Mouse (Mus musculus) megakaryocyte, adult 5-6 weeks (primary cell): Measurements from ENCODE around the gene Pim2. TPM values are rescaled to one million over a fixed set of nuclear protein-coding genes. Genes with fewer than 3 reads are reported as not detected.
A peak's percentile ranks its signal among the peaks of the same experiment; 100 is the strongest.
"Not testable (repeated sequence)": the region's sequence is repeated elsewhere in the genome, so short reads cannot be mapped to it uniquely, and the experiment has no call there.

Source experiments
- ATAC-seq: 2 replicates; pipeline ENCODE4 v1.8.0; 2016; ENCODE audit warnings: mild to moderate bottlenecking, inconsistent platforms; ENCODE audit not compliant: poor library complexity, severe bottlenecking
- total RNA-seq, 2 experiments: library from RNA; stranded (forward) in 1 of 2; stranded (reverse) in 1 of 2; fragments of 153-499, 151-499 nt in 1 of 2; fragments of 221-1000, 200-1000 nt in 1 of 2; gene quantifications; 2 replicates each; pipeline versions ENCODE4 v1.2.3 to v1.2.4; 2015 to 2017

The Pim2 gene
- total RNA-seq, 2 experiments from 2014 or later: 1.4 to 8.6 TPM

DNA sequence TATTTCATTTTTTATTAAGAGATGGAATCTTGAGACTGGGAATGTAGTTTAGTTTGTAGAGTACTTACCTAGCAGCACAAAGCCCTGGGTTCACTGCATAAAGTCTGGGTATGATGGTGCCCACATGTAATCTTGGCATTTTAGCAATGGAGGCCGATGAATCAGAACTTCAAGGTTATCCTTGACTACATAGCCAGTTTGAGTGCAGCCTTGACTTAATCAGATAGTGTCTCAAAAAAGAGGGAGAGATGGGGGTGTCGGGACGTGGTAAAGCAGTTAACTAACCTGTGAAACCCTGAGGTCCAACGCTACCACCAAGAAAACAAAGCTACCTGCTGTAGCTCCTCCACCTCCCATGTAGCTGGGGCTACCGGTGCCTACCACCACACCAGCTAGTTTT is 26.4 kb downstream of the Pim2 start:
- ATAC-seq: no peak

DNA sequence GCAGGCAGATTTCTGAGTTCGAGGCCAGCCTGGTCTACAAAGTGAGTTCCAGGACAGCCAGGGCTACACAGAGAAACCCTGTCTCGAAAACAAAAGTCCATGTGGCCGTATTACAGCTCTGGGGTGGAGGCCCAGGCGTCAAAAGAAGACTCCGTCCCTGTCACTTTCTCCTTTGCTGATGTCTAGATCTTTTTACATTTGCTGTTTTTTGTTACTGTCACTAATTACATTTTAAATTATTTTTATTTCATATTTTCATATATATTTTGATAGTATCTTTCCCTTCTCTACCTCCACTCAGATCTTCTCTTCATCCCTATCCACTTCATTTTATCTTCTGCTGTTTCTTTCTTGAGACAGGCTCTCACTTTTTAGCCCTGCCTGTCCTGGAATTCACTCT is 29.7 kb downstream of the Pim2 start, which contains the start of gene Gm10491:
Gene Gm10491, minus strand, starts transcription at position 101 of the 400 bp plus-strand sequence.
- ATAC-seq: no peak

DNA sequence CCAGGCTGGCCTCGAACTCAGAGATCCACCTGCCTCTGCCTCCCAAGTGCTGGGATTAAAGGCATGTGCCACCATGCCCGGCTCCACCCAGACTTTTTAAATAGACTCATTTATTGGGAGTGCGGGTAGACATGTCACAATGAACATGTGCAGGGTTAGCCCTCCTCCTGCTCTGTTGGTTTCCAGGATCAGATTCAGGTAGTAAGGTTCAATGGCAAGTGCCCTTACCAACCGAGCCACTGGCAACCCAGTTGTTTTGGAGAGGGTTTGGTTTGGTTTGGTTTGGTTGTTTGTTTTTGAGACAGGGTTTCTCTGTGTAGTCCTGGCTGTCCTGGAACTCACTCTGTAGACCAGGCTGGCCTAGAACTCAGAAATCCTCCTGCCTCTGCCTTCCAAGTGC is 31.2 kb downstream of the Pim2 start, which contains the start of gene Gm10490:
Gene Gm10490, plus strand, starts transcription at position 301 of the 400 bp plus-strand sequence.
- not testable (repeated sequence) for ATAC-seq

DNA sequence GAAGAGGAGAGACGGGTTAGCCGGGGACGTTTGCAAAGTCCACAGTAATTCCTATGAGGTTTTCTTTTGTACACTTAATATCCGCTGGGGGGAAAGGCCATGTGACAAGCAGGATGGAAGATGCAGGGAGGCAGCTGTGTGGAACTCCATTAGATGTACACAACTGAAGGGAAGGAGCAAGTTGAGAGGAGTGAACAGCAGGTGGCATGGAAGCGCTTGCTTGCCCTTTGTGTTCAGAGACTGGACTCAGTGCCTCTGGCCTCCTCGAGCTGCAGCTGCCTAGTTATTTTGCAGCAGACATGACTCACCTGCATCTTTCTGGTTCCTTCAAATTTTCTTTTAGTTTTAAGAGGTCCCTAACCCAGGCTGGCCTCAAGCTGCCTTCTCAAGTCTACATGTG is 32.4 kb downstream of the Pim2 start:
- ATAC-seq: no peak

DNA sequence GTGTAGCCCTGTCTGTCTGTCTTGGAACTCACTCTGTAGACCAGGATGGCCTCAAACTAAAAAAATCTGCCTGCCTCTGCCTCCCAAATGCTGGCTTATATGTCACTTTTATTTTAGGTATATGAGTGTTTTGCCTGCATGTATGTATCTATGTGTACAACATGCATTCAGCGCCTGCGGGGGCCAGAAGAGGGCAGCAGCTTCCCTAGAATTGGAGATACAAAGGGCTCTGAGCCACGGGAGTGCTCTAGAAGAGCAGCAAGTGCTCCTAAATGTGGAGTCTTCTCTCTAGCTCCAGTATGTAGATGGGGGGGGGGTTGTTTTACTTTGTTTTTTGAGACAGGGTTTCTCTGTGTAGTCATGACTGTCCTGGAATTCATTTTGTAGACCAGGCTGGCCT is 37.6 kb downstream of the Pim2 start:
- peak; percentile 66 for ATAC-seq

DNA sequence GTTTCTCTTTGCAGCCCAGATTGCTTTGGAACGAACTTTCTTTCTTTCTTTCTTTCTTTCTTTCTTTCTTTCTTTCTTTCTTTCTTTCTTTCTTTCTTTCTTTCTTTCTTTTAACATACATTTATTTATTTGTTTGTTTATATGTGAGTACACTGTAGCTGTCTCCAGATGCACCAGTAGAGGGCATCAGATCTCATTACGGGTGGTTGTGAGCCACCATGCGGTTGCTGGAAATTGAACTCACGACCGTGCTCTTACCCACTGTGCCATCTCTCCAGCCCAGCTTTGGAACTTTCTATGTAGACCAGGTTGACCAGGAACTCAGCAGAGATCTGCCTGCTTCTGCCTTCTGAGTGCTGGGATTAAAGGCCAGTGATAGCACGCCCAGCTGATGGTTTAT is 39.9 kb downstream of the Pim2 start:
- not testable (repeated sequence) for ATAC-seq

DNA sequence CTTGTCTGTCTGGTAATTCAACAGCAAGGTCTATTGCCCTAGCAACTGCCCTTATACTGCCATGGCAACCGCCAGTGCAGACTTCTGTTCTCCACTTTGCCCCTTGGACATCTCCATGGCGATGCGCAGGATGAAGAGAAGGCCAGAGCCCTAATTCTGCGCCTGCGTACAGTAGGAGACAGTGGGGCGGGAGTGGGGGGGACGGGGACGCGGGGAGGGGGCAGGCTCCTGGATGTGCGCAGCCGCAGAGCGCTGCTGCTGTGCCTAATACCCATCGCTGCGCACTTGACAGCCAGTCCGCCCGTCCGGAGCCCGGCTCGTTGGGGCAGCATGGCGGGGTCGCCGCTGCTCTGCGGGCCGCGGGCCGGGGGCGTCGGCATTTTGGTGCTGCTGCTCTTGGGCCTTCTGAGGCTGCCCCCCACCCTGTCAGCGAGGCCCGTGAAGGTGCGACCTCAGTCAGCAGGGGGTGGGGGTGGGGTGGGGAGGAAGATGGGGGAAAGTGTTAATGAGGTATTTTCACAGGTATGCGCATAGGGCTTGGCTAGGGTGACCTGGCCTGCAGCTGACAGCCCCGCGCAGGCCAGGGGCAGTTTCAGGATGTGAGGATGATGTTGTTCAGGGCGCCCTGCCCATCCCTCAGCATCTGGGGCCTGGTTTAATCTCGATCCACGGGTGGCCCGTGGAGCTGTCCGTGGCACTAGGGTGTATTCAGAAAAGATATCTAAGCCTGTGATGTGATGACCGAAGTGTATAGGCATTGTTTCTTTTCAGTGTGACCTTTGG is 41.7 kb downstream of the Pim2 start, which contains the start of gene Pcsk1n:
Gene Pcsk1n, plus strand, starts transcription at position 222 of the 783 bp plus-strand sequence.
- ATAC-seq: no peak

DNA sequence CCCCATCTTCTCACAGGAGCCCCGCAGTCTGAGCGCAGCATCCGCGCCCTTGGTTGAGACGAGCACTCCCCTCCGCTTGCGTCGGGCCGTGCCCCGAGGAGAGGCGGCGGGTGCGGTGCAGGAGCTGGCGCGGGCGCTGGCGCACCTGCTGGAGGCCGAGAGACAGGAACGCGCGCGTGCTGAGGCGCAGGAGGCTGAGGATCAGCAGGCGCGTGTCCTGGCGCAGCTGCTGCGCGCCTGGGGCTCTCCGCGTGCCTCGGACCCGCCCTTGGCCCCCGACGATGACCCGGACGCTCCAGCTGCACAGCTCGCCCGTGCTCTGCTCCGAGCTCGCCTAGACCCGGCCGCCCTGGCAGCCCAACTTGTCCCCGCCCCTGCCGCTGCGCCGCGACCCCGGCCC is 44.0 kb downstream of the Pim2 start:
- no peak for ATAC-seq

DNA sequence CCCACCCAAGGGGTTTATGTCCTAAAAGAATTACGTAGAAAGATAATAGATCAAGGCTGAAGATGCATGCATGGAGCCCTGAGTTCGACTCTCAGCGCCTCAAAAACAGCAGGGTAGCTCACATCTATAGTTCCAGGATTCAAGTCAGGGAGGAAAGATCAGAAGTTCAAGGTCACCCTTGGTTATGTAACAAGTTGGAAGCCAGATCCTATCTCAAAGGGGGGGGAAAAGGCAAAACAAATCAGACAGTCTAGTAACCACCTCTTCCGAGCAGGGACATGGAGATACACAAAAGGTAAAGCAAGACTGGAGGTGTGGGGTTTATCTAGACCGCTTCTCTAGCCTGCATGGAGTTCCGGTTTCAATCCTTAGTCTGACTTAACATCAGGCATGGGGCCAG is 48.2 kb downstream of the Pim2 start:
- no peak for ATAC-seq

DNA sequence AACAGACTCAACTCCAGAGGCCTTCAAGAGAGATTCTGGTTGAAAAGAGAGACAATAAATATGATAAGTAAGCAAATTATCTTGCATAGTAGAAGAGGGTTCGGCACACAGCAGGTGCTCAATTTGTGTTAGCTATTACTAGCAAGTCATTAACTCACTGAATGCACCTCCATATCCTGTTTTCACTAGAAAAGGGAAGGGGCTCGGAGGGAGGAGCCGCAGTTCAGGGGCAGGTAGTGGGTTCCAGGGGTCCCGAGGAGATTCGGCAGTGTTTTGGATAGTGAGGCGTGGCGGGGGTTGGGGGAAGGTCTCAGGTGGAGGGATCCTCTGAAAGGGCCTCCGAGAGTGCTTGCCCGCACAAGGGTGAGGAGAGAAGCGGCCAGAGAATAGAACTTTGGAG is 49.1 kb downstream of the Pim2 start:
- ATAC-seq: no peak

DNA sequence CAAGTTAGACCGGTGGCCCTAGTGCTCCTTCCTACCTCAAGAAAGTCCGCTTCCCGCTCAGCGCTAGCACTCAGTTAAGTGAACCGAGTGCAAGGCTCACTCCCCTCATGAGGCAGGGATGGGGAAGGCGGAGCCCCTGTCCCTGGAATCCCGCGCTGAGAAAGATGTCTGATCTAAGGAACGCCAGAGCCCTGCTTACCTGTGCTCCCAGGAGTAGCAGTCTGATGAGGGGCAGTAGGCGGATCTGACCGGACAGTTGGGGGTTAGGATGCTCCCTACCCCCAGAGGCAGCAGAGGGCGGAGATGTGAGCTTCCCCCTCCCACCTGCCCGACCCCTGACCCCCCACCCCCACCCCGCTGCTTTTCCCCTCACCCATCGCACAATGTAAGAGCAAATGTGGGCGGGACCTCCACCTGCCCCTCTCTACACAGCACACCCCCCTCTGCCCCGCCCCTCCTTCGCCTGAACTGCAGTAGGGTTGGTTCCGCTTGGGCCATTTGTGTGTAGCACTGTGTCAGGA is 50.3 kb downstream of the Pim2 start, which contains the start of gene Eras:
Gene Eras, minus strand, starts transcription at position 338 of the 521 bp plus-strand sequence.
- ATAC-seq: no peak

Other genes with a start within 250 kb of the Pim2 start
- gene Syp, start 239.8 kb upstream of the Pim2 start, total RNA-seq (2015): 0.50 and 1.5 TPM in 2 replicates
- 1.2 and 3.7 TPM in 2 replicates for gene Syp, start 239.8 kb upstream of the Pim2 start, total RNA-seq (2017)
- 7.0 and 8.7 TPM in 2 replicates for gene Prickle3, start 221.0 kb upstream of the Pim2 start, total RNA-seq (2015)
- 7.9 and 9.3 TPM in 2 replicates for gene Prickle3, start 221.0 kb upstream of the Pim2 start, total RNA-seq (2017)
- gene Plp2, start 206.9 kb upstream of the Pim2 start, total RNA-seq (2015): 987 and 1,037 TPM in 2 replicates
- gene Plp2, start 206.9 kb upstream of the Pim2 start, total RNA-seq (2017): 267 and 300 TPM in 2 replicates
- not detected in 2 replicates for gene Magix, start 197.0 kb upstream of the Pim2 start, total RNA-seq (2015)
- gene Magix, start 197.0 kb upstream of the Pim2 start, total RNA-seq (2017): 0.18 TPM in 1 of 2 replicates, not detected in the other
- gene Gpkow, start 181.1 kb upstream of the Pim2 start, total RNA-seq (2015): 24.8 and 25.7 TPM in 2 replicates
- 24.2 and 25.7 TPM in 2 replicates for gene Gpkow, start 181.1 kb upstream of the Pim2 start, total RNA-seq (2017)
- 25.6 and 38.7 TPM in 2 replicates for gene Wdr45, start 163.9 kb upstream of the Pim2 start, total RNA-seq (2015)
- 13.4 and 18.9 TPM in 2 replicates for gene Wdr45, start 163.9 kb upstream of the Pim2 start, total RNA-seq (2017)
- not detected in 2 replicates for gene Gm45208, start 156.0 kb upstream of the Pim2 start, total RNA-seq (2015)
- gene Gm45208, start 156.0 kb upstream of the Pim2 start, total RNA-seq (2017): not detected in 2 replicates
- 7.8 and 20.6 TPM in 2 replicates for gene Praf2, start 149.8 kb upstream of the Pim2 start, total RNA-seq (2015)
- gene Praf2, start 149.8 kb upstream of the Pim2 start, total RNA-seq (2017): 5.4 and 5.8 TPM in 2 replicates
- not detected in 2 replicates for gene Ccdc120, start 127.4 kb upstream of the Pim2 start, total RNA-seq (2015)
- not detected in 2 replicates for gene Ccdc120, start 127.4 kb upstream of the Pim2 start, total RNA-seq (2017)
- 45.9 and 54.6 TPM in 2 replicates for gene Tfe3, start 115.7 kb upstream of the Pim2 start, total RNA-seq (2015)
- 22.3 and 39.4 TPM in 2 replicates for gene Tfe3, start 115.7 kb upstream of the Pim2 start, total RNA-seq (2017)
- gene Gripap1, start 88.5 kb upstream of the Pim2 start, total RNA-seq (2015): 39.5 and 55.4 TPM in 2 replicates
- gene Gripap1, start 88.5 kb upstream of the Pim2 start, total RNA-seq (2017): 70.5 and 81.9 TPM in 2 replicates
- gene Kcnd1, start 56.0 kb upstream of the Pim2 start, total RNA-seq (2015): 0.39 and 0.49 TPM in 2 replicates
- gene Kcnd1, start 56.0 kb upstream of the Pim2 start, total RNA-seq (2017): 0.20 and 0.29 TPM in 2 replicates
- 43.2 and 50.6 TPM in 2 replicates for gene Otud5, start 36.9 kb upstream of the Pim2 start, total RNA-seq (2015)
- gene Otud5, start 36.9 kb upstream of the Pim2 start, total RNA-seq (2017): 70.2 and 73.0 TPM in 2 replicates
- 6.4 and 9.8 TPM in 2 replicates for gene Slc35a2, start 5.8 kb downstream of the Pim2 start, total RNA-seq (2015)
- gene Slc35a2, start 5.8 kb downstream of the Pim2 start, total RNA-seq (2017): 10.9 and 13.5 TPM in 2 replicates
- 25.6 and 29.8 TPM in 2 replicates for gene Pqbp1, start 21.0 kb downstream of the Pim2 start, total RNA-seq (2015)
- gene Pqbp1, start 21.0 kb downstream of the Pim2 start, total RNA-seq (2017): 116 and 123 TPM in 2 replicates
- gene Timm17b, start 21.1 kb downstream of the Pim2 start, total RNA-seq (2015): 75.8 and 85.4 TPM in 2 replicates
- gene Timm17b, start 21.1 kb downstream of the Pim2 start, total RNA-seq (2017): 35.8 and 50.0 TPM in 2 replicates
- gene Gm10491, start 29.6 kb downstream of the Pim2 start, total RNA-seq (2015): not detected in 2 replicates
- gene Gm10491, start 29.6 kb downstream of the Pim2 start, total RNA-seq (2017): not detected in 2 replicates
- not detected in 2 replicates for gene Gm10490, start 31.3 kb downstream of the Pim2 start, total RNA-seq (2015)
- not detected in 2 replicates for gene Gm10490, start 31.3 kb downstream of the Pim2 start, total RNA-seq (2017)
- gene Pcsk1n, start 41.6 kb downstream of the Pim2 start, total RNA-seq (2015): not detected in 2 replicates
- not detected in 2 replicates for gene Pcsk1n, start 41.6 kb downstream of the Pim2 start, total RNA-seq (2017)
- gene Eras, start 50.3 kb downstream of the Pim2 start, total RNA-seq (2015): not detected in 2 replicates
- gene Eras, start 50.3 kb downstream of the Pim2 start, total RNA-seq (2017): not detected in 2 replicates
- gene Hdac6, start 69.6 kb downstream of the Pim2 start, total RNA-seq (2015): 6.4 and 7.5 TPM in 2 replicates
- 8.0 and 9.3 TPM in 2 replicates for gene Hdac6, start 69.6 kb downstream of the Pim2 start, total RNA-seq (2017)
- 5.8 and 7.1 TPM in 2 replicates for gene Gata1, start 99.8 kb downstream of the Pim2 start, total RNA-seq (2015)
- 5.6 and 7.6 TPM in 2 replicates for gene Gata1, start 99.8 kb downstream of the Pim2 start, total RNA-seq (2017)
- not detected in 2 replicates for gene Glod5, start 140.2 kb downstream of the Pim2 start, total RNA-seq (2015)
- gene Glod5, start 140.2 kb downstream of the Pim2 start, total RNA-seq (2017): not detected in 2 replicates
- 37.8 and 43.6 TPM in 2 replicates for gene Suv39h1, start 196.5 kb downstream of the Pim2 start, total RNA-seq (2015)
- gene Suv39h1, start 196.5 kb downstream of the Pim2 start, total RNA-seq (2017): 50.3 and 53.9 TPM in 2 replicates
- 107 and 116 TPM in 2 replicates for gene Was, start 212.2 kb downstream of the Pim2 start, total RNA-seq (2015)
- gene Was, start 212.2 kb downstream of the Pim2 start, total RNA-seq (2017): 145 and 149 TPM in 2 replicates